Mouse (Mus musculus) erythroblast, embryonic 14.5 days (primary cell): ENCODE data around the gene Ap2a2.

Experiments used
- GATA1 ChIP-seq: IDR thresholded peaks from 2 replicates; pipeline ENCODE4 v1.6.1; 2012; ENCODE audit warnings: low read length, inconsistent platforms, mixed read lengths
- TAL1 ChIP-seq: IDR thresholded peaks from 3 replicates; pipeline ENCODE4 v1.6.1; 2012; ENCODE audit warnings: low read length, inconsistent platforms, mixed read lengths

- TF ChIP-seq TAL1 = no peak
- no peak for TF ChIP-seq GATA1
Measured at GRCm38 (mm10) chr7:141588890-141589289, 26.9 kb downstream of the Ap2a2 start.
